Mouse (Mus musculus) midbrain, embryonic 12.5 days (tissue): Measurements from ENCODE around the gene Gmnc. TPM values are rescaled to one million over a fixed set of nuclear protein-coding genes. Genes with fewer than 3 reads are reported as not detected.

Source experiments
- ATAC-seq: fragments of 200-750 bp; cut with Nextera tagmentation; 2 replicates; pipeline ENCODE4 v1.8.0; 2017; ENCODE audit warnings: low read depth, moderate TSS enrichment, moderate library complexity; ENCODE audit not compliant: low FRiP score
- H3K27ac ChIP-seq: fragments of 300-500 bp; sonication (generic); replicated peaks from 2 replicates; pipeline ENCODE4 v1.5.1; 2016; ENCODE audit warnings: mild to moderate bottlenecking
- H3K27me3 ChIP-seq: fragments of 300-500 bp; sonication (generic); 2 replicates; pipeline ENCODE4 v1.6.1; 2016; ENCODE audit warnings: mild to moderate bottlenecking
- H3K36me3 ChIP-seq: fragments of 300-500 bp; sonication (generic); 2 replicates; pipeline ENCODE4 v1.6.1; 2016
- H3K4me1 ChIP-seq: fragments of 300-500 bp; sonication (generic); 2 replicates; pipeline ENCODE4 v1.6.1; 2016
- H3K4me2 ChIP-seq: fragments of 300-500 bp; sonication (generic); replicated peaks from 2 replicates; pipeline ENCODE4 v1.6.1; 2016; ENCODE audit warnings: mild to moderate bottlenecking, moderate library complexity
- H3K4me3 ChIP-seq: fragments of 300-500 bp; sonication (generic); 2 replicates; pipeline ENCODE4 v1.5.1; 2016; ENCODE audit warnings: mild to moderate bottlenecking
- H3K9ac ChIP-seq: fragments of 300-500 bp; sonication (generic); replicated peaks from 2 replicates; pipeline ENCODE4 v1.6.1; 2016; ENCODE audit warnings: mild to moderate bottlenecking, moderate library complexity
- H3K9me3 ChIP-seq: fragments of 300-500 bp; sonication (generic); 2 replicates; pipeline ENCODE4 v1.6.1; 2016; ENCODE audit warnings: mild to moderate bottlenecking
- WGBS: fragments of 180-500 bp; shearing (Covaris S2); methylation state at CpG from one replicate; pipeline ENCODE4 v1.1.7; 2016; 5-methylcytosine and 5-hydroxymethylcytosine counted together
- polyA plus RNA-seq: library from polyadenylated mRNA; unstranded; fragments of >200 nt; fragmentation: Nextera tagmentation; extraction: Ambion mirVana; gene quantifications from 2 replicates; pipeline ENCODE4 v1.2.1, GENCODE M21; 2016

Gmnc gene
- polyA plus RNA-seq, result 0.55 TPM in 1 of 2 replicates, not detected in the other

DNA sequence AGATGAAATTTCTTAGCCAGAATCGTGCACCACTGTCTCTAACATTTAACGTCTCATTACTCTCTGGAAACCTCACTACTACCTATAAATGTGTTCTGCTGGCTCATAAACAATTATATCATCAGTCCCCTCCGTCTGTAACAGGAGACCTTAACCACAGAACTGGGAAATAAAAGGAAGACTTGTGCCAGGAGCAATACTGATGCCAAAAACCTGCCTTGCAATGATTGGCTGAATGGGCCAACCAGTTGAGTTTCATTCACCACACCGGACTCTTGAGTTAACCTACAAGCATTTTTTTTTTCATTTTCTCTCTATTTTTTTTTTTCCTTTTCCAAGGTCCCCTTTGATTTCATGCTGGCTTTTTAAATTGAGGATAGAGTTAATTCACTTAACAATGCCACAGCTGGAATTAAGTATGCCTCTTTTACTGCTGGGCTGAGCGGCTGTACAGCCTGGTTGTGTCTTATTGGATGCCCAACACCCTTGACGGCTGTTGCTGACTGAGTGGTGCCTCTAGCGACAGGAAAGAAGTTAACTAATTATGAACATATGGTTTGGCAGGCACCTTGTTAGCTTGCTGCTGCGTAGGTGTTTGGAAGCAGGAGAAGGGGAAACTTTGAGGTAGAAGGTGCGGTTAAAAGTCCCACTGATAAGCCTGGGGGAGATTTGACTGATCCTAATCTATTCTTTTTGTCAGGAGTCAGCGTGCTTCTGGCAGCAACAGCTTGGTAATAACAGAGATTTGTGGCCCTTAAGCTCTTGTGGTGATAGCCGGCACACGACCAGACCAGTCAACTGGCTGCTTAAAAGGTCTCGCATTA, at the start of gene Gmnc:
Gene Gmnc, minus strand, starts transcription at position 176 of the 824 bp plus-strand sequence.
- Histone ChIP-seq H3K27ac (no peak within 1 kb of the TSS), H3K9ac (no peak within 1 kb of the TSS), H3K4me3 (no peak within 1 kb of the TSS), H3K4me1 (no peaks in the 10 kb centered on the region), H3K9me3 (no peaks in the 10 kb centered on the region), H3K36me3 (no peaks in the 10 kb centered on the region), H3K4me2 (no peak within 1 kb of the TSS), H3K27me3 (no peaks in the 10 kb centered on the region)
- ATAC-seq, result no peak
- 44% methylated on average over 13 of the region's 13 CpGs for WGBS

GRCm38 (mm10) chr16:27027281-27027680, 35.8 kb upstream of the Gmnc start:
- no peak for ATAC-seq
- Histone ChIP-seq H3K4me2 (no peak overlapping the region), H3K27ac (no peak overlapping the region), H3K27me3 (no peaks in the 10 kb centered on the region), H3K4me3 (no peak overlapping the region), H3K9me3 (no peaks in the 10 kb centered on the region), H3K4me1 (no peaks in the 10 kb centered on the region), H3K36me3 (no peaks in the 10 kb centered on the region), H3K9ac (no peak overlapping the region)
- 91% methylated on average over 2 of the region's 2 CpGs for WGBS

GRCm38 (mm10) chr16:27026226-27026625, 34.8 kb upstream of the Gmnc start:
- no peak for ATAC-seq
- H3K9ac ChIP-seq, result no peak overlapping the region
- 91% methylated on average over 4 of the region's 4 CpGs for WGBS

DNA sequence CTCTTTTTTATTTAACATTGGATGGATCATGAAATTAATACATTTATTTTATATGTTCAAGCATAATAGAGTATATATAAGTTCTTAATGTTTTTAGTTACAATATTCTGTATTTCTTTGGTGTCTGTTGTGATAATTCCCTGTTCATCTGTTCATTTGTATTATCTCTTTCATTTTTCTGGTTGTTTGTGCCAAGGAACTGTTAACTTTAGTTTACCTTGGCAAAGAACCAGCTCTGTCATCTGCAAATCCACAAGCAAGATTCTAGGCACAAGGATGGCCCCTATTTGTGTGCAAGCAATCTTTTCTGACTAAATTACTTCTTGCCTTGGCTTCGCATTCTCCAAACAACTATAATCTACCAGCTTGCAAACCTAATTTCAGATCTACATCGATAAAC, 31.3 kb upstream of the Gmnc start:
- Histone ChIP-seq H3K36me3 (no peaks in the 10 kb centered on the region), H3K4me2 (no peak overlapping the region), H3K4me1 (no peaks in the 10 kb centered on the region), H3K9me3 (no peaks in the 10 kb centered on the region), H3K27ac (no peak overlapping the region), H3K9ac (no peak overlapping the region), H3K27me3 (no peaks in the 10 kb centered on the region), H3K4me3 (no peak overlapping the region)
- no peak for ATAC-seq
- WGBS, result 96% methylated on average over 2 of the region's 2 CpGs

More at GRCm38 (mm10) chr16:27026226-27026625, 34.8 kb upstream of the Gmnc start:
- Histone ChIP-seq H3K4me2 (no peak overlapping the region), H3K4me1 (no peaks in the 10 kb centered on the region), H3K27ac (no peak overlapping the region), H3K36me3 (no peaks in the 10 kb centered on the region), H3K9me3 (no peaks in the 10 kb centered on the region), H3K27me3 (no peaks in the 10 kb centered on the region), H3K4me3 (no peak overlapping the region)

GRCm38 (mm10) chr16:27017309-27017708, 25.9 kb upstream of the Gmnc start:
- no peaks in the 10 kb centered on the region for H3K36me3 ChIP-seq
- H3K9me3 ChIP-seq, result no peaks in the 10 kb centered on the region
- H3K9ac ChIP-seq, result no peak overlapping the region
- H3K4me1 ChIP-seq, result no peaks in the 10 kb centered on the region
- H3K27ac ChIP-seq, result no peak overlapping the region
- ATAC-seq, result no peak
- H3K27me3 ChIP-seq, result no peaks in the 10 kb centered on the region
- no peak overlapping the region for H3K4me3 ChIP-seq
- no peak overlapping the region for H3K4me2 ChIP-seq
- WGBS, result 29% methylated on average over 4 of the region's 4 CpGs

GRCm38 (mm10) chr16:27002714-27003113, 11.3 kb upstream of the Gmnc start:
- 88% methylated on average over 1 of the region's 1 CpGs for WGBS
- Histone ChIP-seq H3K9ac (no peak overlapping the region), H3K9me3 (no peaks in the 10 kb centered on the region), H3K27ac (no peak overlapping the region), H3K27me3 (no peaks in the 10 kb centered on the region), H3K36me3 (no peaks in the 10 kb centered on the region), H3K4me2 (no peak overlapping the region), H3K4me3 (no peak overlapping the region), H3K4me1 (peaks cover 3% of the 10 kb centered on the region; the same call in 1 of the 2 replicates)
- ATAC-seq, result no peak

GRCm38 (mm10) chr16:26999563-26999962, 8.1 kb upstream of the Gmnc start:
- H3K27me3 ChIP-seq, result no peaks in the 10 kb centered on the region
- no peak overlapping the region for H3K4me3 ChIP-seq
- no peak for ATAC-seq
- no peak overlapping the region for H3K9ac ChIP-seq
- H3K4me1 ChIP-seq, result peaks cover 3% of the 10 kb centered on the region; the same call in 1 of the 2 replicates
- WGBS, result 7% methylated on average over 2 of the region's 2 CpGs
- H3K9me3 ChIP-seq, result no peaks in the 10 kb centered on the region
- H3K27ac ChIP-seq, result no peak overlapping the region
- no peak overlapping the region for H3K4me2 ChIP-seq
- H3K36me3 ChIP-seq, result no peaks in the 10 kb centered on the region

GRCm38 (mm10) chr16:26989415-26990315, 1.8 kb downstream of the Gmnc start:
- H3K9ac ChIP-seq, result no peak overlapping the region
- 77% methylated on average over 19 of the region's 19 CpGs for WGBS
- H3K27me3 ChIP-seq, result no peaks in the 10 kb centered on the region
- no peak overlapping the region for H3K27ac ChIP-seq
- H3K9me3 ChIP-seq, result no peaks in the 10 kb centered on the region
- H3K4me1 ChIP-seq, result no peaks in the 10 kb centered on the region
- ATAC-seq, result no peak
- H3K4me2 ChIP-seq, result no peak overlapping the region
- H3K36me3 ChIP-seq, result no peaks in the 10 kb centered on the region
- no peak overlapping the region for H3K4me3 ChIP-seq

DNA sequence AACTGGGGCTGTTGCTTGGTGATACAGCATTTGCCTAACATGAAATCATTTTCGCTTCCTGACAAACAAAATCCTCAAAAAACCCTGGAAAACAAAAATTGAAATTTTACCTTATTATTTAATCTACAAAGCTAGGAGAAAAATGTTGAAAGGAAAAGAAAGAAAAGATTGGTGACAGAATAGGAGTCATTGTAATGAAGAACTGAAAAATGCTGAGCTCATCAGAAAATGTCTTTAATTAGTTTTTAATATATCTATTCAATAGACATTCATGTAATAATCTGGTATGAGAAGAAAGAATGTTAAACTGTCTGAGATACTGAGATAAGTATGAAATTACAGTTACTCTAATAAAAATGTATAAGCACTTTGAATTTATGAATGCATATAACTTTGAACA, 3.3 kb downstream of the Gmnc start:
- Histone ChIP-seq H3K27me3 (no peaks in the 10 kb centered on the region), H3K4me2 (no peak overlapping the region), H3K4me1 (no peaks in the 10 kb centered on the region), H3K9me3 (no peaks in the 10 kb centered on the region), H3K36me3 (no peaks in the 10 kb centered on the region), H3K9ac (no peak overlapping the region), H3K27ac (no peak overlapping the region), H3K4me3 (no peak overlapping the region)
- WGBS, result 93% methylated on average over 1 of the region's 1 CpGs
- ATAC-seq, result no peak

- H3K4me2 ChIP-seq, result no peak overlapping the region
- no peak overlapping the region for H3K4me3 ChIP-seq
- no peak overlapping the region for H3K9ac ChIP-seq
- no peak overlapping the region for H3K27ac ChIP-seq
- no peaks in the 10 kb centered on the region for H3K4me1 ChIP-seq
- H3K36me3 ChIP-seq, result no peaks in the 10 kb centered on the region
- no peaks in the 10 kb centered on the region for H3K27me3 ChIP-seq
- no peaks in the 10 kb centered on the region for H3K9me3 ChIP-seq
- ATAC-seq, result no peak
- 85% methylated on average over 1 of the region's 1 CpGs for WGBS
Measured at GRCm38 (mm10) chr16:26985796-26986195, 5.7 kb downstream of the Gmnc start.

- Histone ChIP-seq H3K27ac (no peak overlapping the region), H3K9ac (no peak overlapping the region), H3K4me1 (no peaks in the 10 kb centered on the region), H3K9me3 (no peaks in the 10 kb centered on the region), H3K36me3 (no peaks in the 10 kb centered on the region), H3K4me3 (no peak overlapping the region), H3K27me3 (no peaks in the 10 kb centered on the region), H3K4me2 (no peak overlapping the region)
- WGBS, result 39% methylated on average over 3 of the region's 3 CpGs
- no peak for ATAC-seq
Measured at GRCm38 (mm10) chr16:26982112-26982511, 9.3 kb downstream of the Gmnc start.

DNA sequence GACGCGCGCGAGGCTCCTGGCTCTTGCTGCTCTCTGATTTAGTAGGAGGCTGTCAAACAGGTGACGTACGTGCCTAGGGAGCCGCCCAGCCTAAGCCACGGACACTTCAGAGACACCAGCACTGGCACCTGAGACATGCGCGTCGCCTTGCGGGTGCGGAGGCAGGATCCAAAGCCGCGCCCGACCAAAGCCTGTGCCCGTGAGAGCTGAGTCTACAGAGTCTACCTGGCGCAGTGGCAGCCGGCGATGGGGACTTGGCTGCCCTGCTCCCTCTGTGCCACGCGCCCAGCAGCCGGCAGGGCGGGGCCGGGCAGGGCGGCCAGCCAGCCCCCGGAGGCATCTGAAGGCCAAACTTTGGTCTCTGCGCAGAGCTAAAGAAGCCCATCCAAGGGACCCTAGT, 23.5 kb downstream of the Gmnc start:
- 2% methylated on average over 28 of the region's 28 CpGs for WGBS
- no peaks in the 10 kb centered on the region for H3K36me3 ChIP-seq

More for the DNA sequence above, 23.5 kb downstream of the Gmnc start:
- Histone ChIP-seq H3K9ac (peak overlapping the region; percentile 37; the same call in 1 of the 2 replicates), H3K4me3 (peak overlapping the region; percentile 41), H3K27ac (no peak overlapping the region), H3K27me3 (peaks cover 13% of the 10 kb centered on the region), H3K9me3 (no peaks in the 10 kb centered on the region), H3K4me1 (peaks cover 4% of the 10 kb centered on the region; the same call in 1 of the 2 replicates), H3K4me2 (peak overlapping the region; percentile 77)
- peak; percentile 77 for ATAC-seq
